Mouse (Mus musculus) R1 (cell line): ENCODE results near the gene Rnf38.

Experiments used
- DNase-seq: peaks from one replicate; pipeline ENCODE4 v3.0.0-alpha.2; 2018; ENCODE audit warnings: low read depth, low spot score

Gene Rnf38

GRCm38 (mm10) chr4:44224141-44224540 lies 9.4 kb downstream of the Rnf38 start:
- DNase-seq, result peak; percentile 60

- peak; percentile 45 for DNase-seq
These were observed 10.1 kb downstream of the Rnf38 start for GRCm38 (mm10) chr4:44223444-44223843.

GRCm38 (mm10) chr4:44216797-44217442 lies 16.7 kb downstream of the Rnf38 start:
- no peak for DNase-seq

GRCm38 (mm10) chr4:44199968-44200367 lies 33.6 kb downstream of the Rnf38 start:
- peak; percentile 37 for DNase-seq

- DNase-seq, result no peak
These were observed 46.2 kb downstream of the Rnf38 start for GRCm38 (mm10) chr4:44187431-44187830.

GRCm38 (mm10) chr4:44183862-44184261 lies 49.7 kb downstream of the Rnf38 start:
- no peak for DNase-seq

GRCm38 (mm10) chr4:44179748-44180147 lies 53.8 kb downstream of the Rnf38 start:
- DNase-seq, result no peak

GRCm38 (mm10) chr4:44173177-44173576 lies 60.4 kb downstream of the Rnf38 start:
- DNase-seq, result peak; percentile 82

- DNase-seq, result no peak
These were observed 60.9 kb downstream of the Rnf38 start for GRCm38 (mm10) chr4:44172676-44173075.

GRCm38 (mm10) chr4:44169884-44170283 lies 63.7 kb downstream of the Rnf38 start:
- DNase-seq, result no peak

GRCm38 (mm10) chr4:44168816-44169215 lies 64.8 kb downstream of the Rnf38 start:
- peak; percentile 36 for DNase-seq

- DNase-seq, result peak; percentile 95
These were observed 65.3 kb downstream of the Rnf38 start for GRCm38 (mm10) chr4:44168231-44168647.

GRCm38 (mm10) chr4:44167397-44168121 lies 66.0 kb downstream of the Rnf38 start:
- peak; percentile 93 for DNase-seq

GRCm38 (mm10) chr4:44166702-44167396 lies 66.7 kb downstream of the Rnf38 start:
- no peak for DNase-seq

- DNase-seq, result no peak
These were observed 69.0 kb downstream of the Rnf38 start for GRCm38 (mm10) chr4:44164621-44165020.

- no peak for DNase-seq
These were observed 70.6 kb downstream of the Rnf38 start for GRCm38 (mm10) chr4:44163034-44163433.

GRCm38 (mm10) chr4:44160990-44161689 lies 72.4 kb downstream of the Rnf38 start:
- peak; percentile 43 for DNase-seq

GRCm38 (mm10) chr4:44159839-44160238 lies 73.8 kb downstream of the Rnf38 start:
- DNase-seq, result peak; percentile 15

GRCm38 (mm10) chr4:44156481-44156880 lies 77.1 kb downstream of the Rnf38 start:
- peak; percentile 30 for DNase-seq

GRCm38 (mm10) chr4:44154884-44155283 lies 78.7 kb downstream of the Rnf38 start:
- no peak for DNase-seq

GRCm38 (mm10) chr4:44152904-44153303 lies 80.7 kb downstream of the Rnf38 start:
- no peak for DNase-seq

GRCm38 (mm10) chr4:44126805-44127204 lies 106.8 kb downstream of the Rnf38 start:
- peak; percentile 17 for DNase-seq
